Mouse (Mus musculus) embryonic fibroblast, embryonic 13.5 days (primary cell): Measurements from ENCODE around the gene Selenos.

Source experiments
- CTCF ChIP-seq: IDR thresholded peaks from 2 replicates; pipeline ENCODE4 v1.5.1; 2011; ENCODE audit warnings: mild to moderate bottlenecking, control low read depth, low read length, moderate library complexity, borderline replicate concordance; ENCODE audit not compliant: insufficient read depth
- POLR2A ChIP-seq: IDR thresholded peaks from 2 replicates; pipeline ENCODE4 v1.6.1; 2011; ENCODE audit warnings: low read depth, mild to moderate bottlenecking, control low read depth, low read length, moderate library complexity

GRCm38 (mm10) chr7:66038261-66038660 is 41.2 kb upstream of the Selenos start:
- TF ChIP-seq POLR2A: no peak
- no peak for TF ChIP-seq CTCF
